Mouse (Mus musculus) effector memory CD4-positive, alpha-beta T cell, adult 7 months (primary cell): ENCODE measurements around the gene Emp1. TPM values are rescaled to one million over a fixed set of nuclear protein-coding genes. Genes with fewer than 3 reads are reported as not detected.

Experiments used
- polyA plus RNA-seq: library from polyadenylated mRNA; unstranded; fragments of 100-300 nt; shearing (Covaris generic); gene quantifications from one replicate; pipeline ENCODE4 v1.2.1, GENCODE M21; 2017

Gene Emp1
- 89.7 TPM for polyA plus RNA-seq

DNA sequence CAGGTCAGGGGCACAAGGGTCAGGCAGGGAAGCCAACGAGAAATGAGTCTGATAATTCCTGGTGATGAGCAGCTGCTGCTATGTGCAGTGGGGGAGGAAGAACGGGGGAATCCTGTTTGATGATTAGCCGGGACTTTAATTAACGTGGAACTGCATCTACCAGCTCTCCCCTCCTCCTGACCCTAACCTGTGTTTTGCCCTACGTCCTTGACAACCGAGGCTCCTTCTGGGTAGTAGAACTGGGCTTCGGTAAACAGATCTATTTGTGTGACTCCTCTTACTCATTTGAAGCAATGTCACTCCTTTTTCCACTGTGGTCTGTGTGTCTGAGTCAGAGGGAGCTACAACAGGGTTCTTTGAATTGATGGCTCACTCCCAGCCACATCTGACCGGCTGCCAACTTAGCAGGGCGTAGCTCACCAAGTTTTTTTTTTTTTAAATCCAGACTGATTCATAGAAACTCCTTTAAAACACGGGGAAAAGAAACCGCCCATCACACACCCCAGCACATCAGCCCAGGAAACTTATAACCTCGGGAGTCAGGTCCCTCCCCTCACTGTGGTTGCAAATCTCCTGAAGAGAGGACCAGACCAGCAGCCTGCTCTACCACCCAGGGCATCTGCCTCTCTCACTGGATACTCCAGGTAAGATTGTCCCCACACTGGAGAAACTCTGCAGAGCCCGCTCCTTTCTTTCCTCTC is at the start of gene Emp1:
Emp1 (plus strand) TSS at position 87 of the 701 bp plus-strand sequence.

Other genes starting within 250 kb of the Emp1 start
- not detected for gene Gprc5d, start 244.3 kb upstream of the Emp1 start, polyA plus RNA-seq
- gene Fam234b, start 164.6 kb upstream of the Emp1 start, polyA plus RNA-seq, result 11.8 TPM
- gene Hebp1, start 164.5 kb upstream of the Emp1 start, polyA plus RNA-seq, result not detected
- not detected for gene Gsg1, start 108.2 kb upstream of the Emp1 start, polyA plus RNA-seq
- not detected for gene Pbp2, start 52.1 kb upstream of the Emp1 start, polyA plus RNA-seq